Mouse (Mus musculus) neural tube, embryonic 11.5 days (tissue): ENCODE data around the gene Vmp1. TPM values are rescaled to one million over a fixed set of nuclear protein-coding genes. Genes with fewer than 3 reads are reported as not detected.

ENCODE experiments used
- ATAC-seq: fragments of 200-750 bp; cut with Nextera tagmentation; 2 replicates; pipeline ENCODE4 v1.8.0; 2017; ENCODE audit warnings: moderate number of reproducible peaks, mild to moderate bottlenecking, moderate TSS enrichment, moderate library complexity; ENCODE audit not compliant: insufficient read depth, low FRiP score, low TSS enrichment
- DNase-seq: peaks from one replicate; pipeline ENCODE4 v3.0.0-alpha.2; 2015; ENCODE audit warnings: low spot score
- H3K27ac ChIP-seq: fragments of 300-500 bp; sonication (generic); 2 replicates; pipeline ENCODE4 v1.5.1; 2014; ENCODE audit warnings: low read depth, mild to moderate bottlenecking, low read length
- H3K27me3 ChIP-seq: fragments of 300-500 bp; sonication (generic); 2 replicates; pipeline ENCODE4 v1.6.1; 2014; ENCODE audit warnings: mild to moderate bottlenecking, low read length, mixed read lengths; ENCODE audit not compliant: control insufficient read depth, insufficient read depth
- H3K36me3 ChIP-seq: fragments of 300-500 bp; sonication (generic); 2 replicates; pipeline ENCODE4 v1.6.1; 2014; ENCODE audit warnings: mild to moderate bottlenecking, low read length, moderate library complexity, mixed read lengths; ENCODE audit not compliant: control insufficient read depth, insufficient read depth
- H3K4me1 ChIP-seq: fragments of 300-500 bp; sonication (generic); 2 replicates; pipeline ENCODE4 v1.6.1; 2014; ENCODE audit warnings: low read length, mixed read lengths; ENCODE audit not compliant: control insufficient read depth, insufficient read depth
- H3K4me2 ChIP-seq: fragments of 300-500 bp; sonication (generic); 2 replicates; pipeline ENCODE4 v1.6.1; 2014; ENCODE audit warnings: low read depth, mild to moderate bottlenecking, moderate library complexity
- H3K4me3 ChIP-seq: fragments of 300-500 bp; sonication (generic); 2 replicates; pipeline ENCODE4 v1.5.1; 2014; ENCODE audit warnings: low read depth, low read length
- H3K9ac ChIP-seq: fragments of 300-500 bp; sonication (generic); 2 replicates; pipeline ENCODE4 v1.6.1; 2014; ENCODE audit warnings: mild to moderate bottlenecking, low read length
- H3K9me3 ChIP-seq: fragments of 300-500 bp; sonication (generic); 2 replicates; pipeline ENCODE4 v1.6.1; 2016; ENCODE audit warnings: low read length; ENCODE audit not compliant: control insufficient read depth
- WGBS: fragments of 180-500 bp; shearing (Covaris S2); extraction: QIAGEN DNeasy Blood & Tissue Kit; methylation state at CpG from one replicate; pipeline ENCODE4 v1.1.7; 2014; 5-methylcytosine and 5-hydroxymethylcytosine counted together
- polyA plus RNA-seq: library from polyadenylated mRNA; unstranded; fragments of >200 nt; fragmentation: Nextera tagmentation; extraction: Ambion mirVana; gene quantifications from 2 replicates; pipeline ENCODE4 v1.2.1, GENCODE M21; 2014

Gene Vmp1
- polyA plus RNA-seq, 1 experiment from 2014 or later, result 103 TPM

GRCm38 (mm10) chr11:86622191-86622912 is 61.3 kb downstream of the Vmp1 start:
- ATAC-seq (no peak), DNase-seq (no peak)
- H3K27me3 ChIP-seq, result no peaks in the 10 kb centered on the region
- H3K4me1 ChIP-seq, result no peaks in the 10 kb centered on the region
- 94% methylated on average over 1 of the region's 1 CpGs for WGBS
- H3K27ac ChIP-seq, result no peak overlapping the region
- H3K36me3 ChIP-seq, result no peaks in the 10 kb centered on the region
- H3K4me2 ChIP-seq, result no peak overlapping the region
- no peak overlapping the region for H3K9ac ChIP-seq
- H3K9me3 ChIP-seq, result no peaks in the 10 kb centered on the region
- no peak overlapping the region for H3K4me3 ChIP-seq

DNA sequence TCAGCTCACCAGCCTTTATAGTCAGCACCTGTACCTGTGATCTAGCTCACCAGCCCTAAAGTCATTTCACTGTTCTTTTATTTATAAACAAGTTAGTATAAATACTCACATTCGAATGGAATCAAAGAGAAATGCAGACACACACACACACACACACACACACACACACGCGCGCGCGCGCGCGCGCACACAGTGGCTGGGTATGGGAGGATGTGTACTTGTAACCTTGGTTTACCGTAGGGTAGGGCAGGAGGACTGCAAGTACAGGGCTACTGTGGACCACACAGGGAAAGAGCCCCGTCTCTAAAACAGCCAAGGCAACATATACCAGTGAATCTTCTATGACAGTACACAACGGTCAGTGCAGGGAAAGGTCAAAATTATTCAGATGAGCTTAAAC is 62.5 kb downstream of the Vmp1 start:
- no peaks in the 10 kb centered on the region for H3K4me1 ChIP-seq
- H3K4me3 ChIP-seq, result no peak overlapping the region
- no peaks in the 10 kb centered on the region for H3K27me3 ChIP-seq
- no peaks in the 10 kb centered on the region for H3K36me3 ChIP-seq
- 97% methylated on average over 13 of the region's 13 CpGs for WGBS
- no peak overlapping the region for H3K27ac ChIP-seq
- H3K9me3 ChIP-seq, result no peaks in the 10 kb centered on the region
- DNase-seq (no peak), ATAC-seq (no peak)
- no peak overlapping the region for H3K4me2 ChIP-seq
- H3K9ac ChIP-seq, result no peak overlapping the region

GRCm38 (mm10) chr11:86618548-86619335 is 64.9 kb downstream of the Vmp1 start:
- H3K4me2 ChIP-seq, result no peak overlapping the region

GRCm38 (mm10) chr11:86614607-86615006 is 69.0 kb downstream of the Vmp1 start:
- Histone ChIP-seq H3K27me3 (no peaks in the 10 kb centered on the region), H3K4me1 (no peaks in the 10 kb centered on the region), H3K36me3 (no peaks in the 10 kb centered on the region), H3K4me2 (no peak overlapping the region), H3K9me3 (no peaks in the 10 kb centered on the region), H3K27ac (no peak overlapping the region), H3K4me3 (no peak overlapping the region), H3K9ac (no peak overlapping the region)
- 91% methylated on average over 5 of the region's 5 CpGs for WGBS
- DNase-seq (no peak), ATAC-seq (no peak)

More at GRCm38 (mm10) chr11:86618548-86619335, 64.9 kb downstream of the Vmp1 start:
- Histone ChIP-seq H3K36me3 (no peaks in the 10 kb centered on the region), H3K27ac (no peak overlapping the region), H3K9ac (no peak overlapping the region), H3K4me1 (no peaks in the 10 kb centered on the region), H3K27me3 (no peaks in the 10 kb centered on the region), H3K9me3 (no peaks in the 10 kb centered on the region), H3K4me3 (no peak overlapping the region)
- DNase-seq, result no peak
- ATAC-seq, result no peak
- 88% methylated on average over 2 of the region's 2 CpGs for WGBS

- Histone ChIP-seq H3K27me3 (no peaks in the 10 kb centered on the region), H3K9me3 (no peaks in the 10 kb centered on the region), H3K9ac (no peak overlapping the region), H3K36me3 (no peaks in the 10 kb centered on the region), H3K4me3 (no peak overlapping the region), H3K4me2 (no peak overlapping the region), H3K27ac (no peak overlapping the region), H3K4me1 (no peaks in the 10 kb centered on the region)
- WGBS, result 79% methylated on average over 2 of the region's 2 CpGs
- ATAC-seq (no peak), DNase-seq (no peak)
Measured at GRCm38 (mm10) chr11:86614056-86614530, 69.5 kb downstream of the Vmp1 start.

GRCm38 (mm10) chr11:86611991-86612390 is 71.6 kb downstream of the Vmp1 start:
- DNase-seq, result no peak
- no peaks in the 10 kb centered on the region for H3K36me3 ChIP-seq
- H3K4me2 ChIP-seq, result no peak overlapping the region

DNA sequence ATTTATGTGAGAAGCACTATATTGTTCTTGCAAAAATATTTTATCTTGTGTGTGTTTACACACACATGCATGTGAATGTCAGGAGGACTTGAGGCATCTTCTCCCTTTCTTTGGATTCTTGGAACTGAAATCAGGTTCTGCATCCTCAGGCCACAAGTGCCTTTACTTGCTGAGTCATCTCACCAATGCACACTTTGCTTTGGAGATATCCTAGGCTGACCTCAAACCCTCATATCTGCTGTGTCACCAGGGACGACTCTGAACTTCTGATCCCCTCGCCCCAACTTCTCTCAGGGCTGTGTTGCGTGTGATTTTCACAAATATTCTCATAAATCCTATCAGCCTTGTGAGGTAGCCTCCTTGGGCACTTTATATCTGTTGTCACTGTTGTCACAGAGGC is 73.4 kb downstream of the Vmp1 start:
- WGBS, result 91% methylated on average over 3 of the region's 3 CpGs
- no peaks in the 10 kb centered on the region; the same call in 1 of the 2 replicates for H3K36me3 ChIP-seq
- H3K9me3 ChIP-seq, result no peaks in the 10 kb centered on the region
- no peak overlapping the region for H3K4me2 ChIP-seq
- H3K9ac ChIP-seq, result no peak overlapping the region
- H3K4me1 ChIP-seq, result no peaks in the 10 kb centered on the region
- H3K4me3 ChIP-seq, result no peak overlapping the region
- H3K27ac ChIP-seq, result no peak overlapping the region
- H3K27me3 ChIP-seq, result no peaks in the 10 kb centered on the region
- ATAC-seq, result no peak
- no peak for DNase-seq

More at GRCm38 (mm10) chr11:86611991-86612390, 71.6 kb downstream of the Vmp1 start:
- Histone ChIP-seq H3K9ac (no peak overlapping the region), H3K27ac (no peak overlapping the region), H3K27me3 (no peaks in the 10 kb centered on the region), H3K4me3 (no peak overlapping the region), H3K9me3 (no peaks in the 10 kb centered on the region), H3K4me1 (no peaks in the 10 kb centered on the region)
- WGBS, result 91% methylated on average over 1 of the region's 1 CpGs
- ATAC-seq, result no peak

DNA sequence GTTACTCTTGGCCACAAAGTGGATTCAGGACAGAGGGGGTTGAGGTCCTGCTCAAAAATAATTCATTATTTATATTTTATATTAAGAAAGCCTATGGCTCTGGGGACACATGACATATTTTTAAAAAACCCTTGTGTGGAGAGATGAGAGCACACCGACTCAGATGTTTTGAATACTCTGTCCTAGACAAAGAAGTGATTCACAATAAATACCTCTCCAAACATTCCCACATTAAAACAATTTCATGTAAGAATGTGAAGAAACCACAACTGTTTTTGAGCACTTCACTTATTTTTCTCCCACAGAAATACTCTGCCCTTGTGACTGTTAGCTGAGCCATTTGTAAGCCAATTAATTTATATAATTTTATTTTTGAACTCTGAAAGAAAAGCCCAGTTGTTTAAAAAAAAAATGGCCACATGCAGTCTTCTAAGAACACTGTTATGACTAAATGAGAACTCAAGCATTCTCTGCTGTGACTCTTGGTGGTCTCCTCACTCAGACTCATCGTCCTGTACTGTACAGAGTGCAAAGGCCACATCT is 75.8 kb downstream of the Vmp1 start:
- Histone ChIP-seq H3K9me3 (no peaks in the 10 kb centered on the region), H3K4me3 (no peak overlapping the region), H3K27ac (no peak overlapping the region), H3K9ac (no peak overlapping the region), H3K4me2 (no peak overlapping the region), H3K4me1 (no peaks in the 10 kb centered on the region), H3K27me3 (no peaks in the 10 kb centered on the region), H3K36me3 (no peaks in the 10 kb centered on the region; the same call in 1 of the 2 replicates)
- no peak for ATAC-seq
- no peak for DNase-seq
- WGBS, result 90% methylated on average over 2 of the region's 2 CpGs
